Mouse (Mus musculus): ENCODE results near the gene Acot8.

GRCm38 (mm10) chr2:164778809-164779208 is 25.9 kb downstream of the Acot8 start:
- TF ChIP-seq CTCF (IDR thresholded peaks at IDR 0.05; ENCODE audit: low read depth), result no peak
- TF ChIP-seq EP300 (optimal IDR thresholded peaks at IDR 0.05), result no peak
